Mouse (Mus musculus) CH12.LX (cell line): ENCODE results near the gene Spata31d1b. TPM values are rescaled to one million over a fixed set of nuclear protein-coding genes. Genes with fewer than 3 reads are reported as not detected.

ENCODE experiments used
- DNase-seq: peaks from one replicate; pipeline ENCODE4 v3.0.0-alpha.2; 2013; ENCODE audit errors: extremely low read depth
- H3K27ac ChIP-seq: 2 replicates; pipeline ENCODE4 v1.5.1; 2012; ENCODE audit warnings: low read depth, mild to moderate bottlenecking, control low read depth, moderate library complexity; ENCODE audit not compliant: insufficient read depth
- H3K27me3 ChIP-seq: replicated peaks from 2 replicates; pipeline ENCODE3; 2012; ENCODE audit warnings: inconsistent platforms
- H3K36me3 ChIP-seq, 2 experiments: replicated peaks in 1 of 2; 2 replicates each; pipeline versions ENCODE3 to v1.6.1; 2012; ENCODE audit warnings: inconsistent platforms in 1 of 2, low read length in 1 of 2, mild to moderate bottlenecking in 1 of 2, mixed read lengths in 1 of 2, moderate library complexity in 1 of 2; ENCODE audit not compliant: control insufficient read depth in 1 of 2, insufficient read depth in 1 of 2
- H3K4me1 ChIP-seq, 2 experiments: 2 replicates each; pipeline ENCODE4 v1.6.1; 2012; ENCODE audit warnings: inconsistent platforms in 1 of 2, moderate library complexity in 1 of 2; ENCODE audit not compliant: insufficient read depth in 2 of 2, control insufficient read depth in 1 of 2
- H3K4me2 ChIP-seq: 2 replicates; pipeline ENCODE4 v1.6.1; 2012; ENCODE audit warnings: low read depth, mild to moderate bottlenecking, control low read depth; ENCODE audit not compliant: poor library complexity, insufficient read depth, severe bottlenecking
- H3K4me3 ChIP-seq, 3 experiments: fragments of 150-350 bp in 1 of 3; sonication (generic) in 1 of 3; replicated peaks in 1 of 3; 2 replicates each; pipeline versions ENCODE3 to v1.5.1; 2011 to 2012; ENCODE audit warnings: low read depth in 2 of 3, low read length in 2 of 3, mild to moderate bottlenecking in 2 of 3, moderate library complexity in 2 of 3, control low read depth in 1 of 3, improper control_type of control experiment in 1 of 3, inconsistent platforms in 1 of 3, mixed read lengths in 1 of 3; ENCODE audit not compliant: poor library complexity in 1 of 3
- H3K79me2 ChIP-seq: replicated peaks from 2 replicates; pipeline ENCODE4 v1.6.1; 2012; ENCODE audit warnings: mild to moderate bottlenecking, moderate library complexity; ENCODE audit not compliant: control insufficient read depth, poor library complexity, insufficient read depth, severe bottlenecking; ENCODE audit errors: extremely low read depth
- H3K9ac ChIP-seq: 2 replicates; pipeline ENCODE4 v1.6.1; 2012; ENCODE audit warnings: low read depth, mild to moderate bottlenecking, control low read depth, moderate library complexity; ENCODE audit not compliant: insufficient read depth
- H3K9me3 ChIP-seq: replicated peaks from 2 replicates; pipeline ENCODE3; 2012; ENCODE audit warnings: low read length, inconsistent platforms, mixed read lengths
- EP300 ChIP-seq: IDR thresholded peaks from 2 replicates; pipeline ENCODE4 v1.6.1; 2011; ENCODE audit warnings: low read length, improper control_type of control experiment
- ETS1 ChIP-seq: conservative IDR thresholded peaks from 2 replicates; pipeline ENCODE4 v1.6.1; 2012; ENCODE audit warnings: low read depth, mild to moderate bottlenecking, inconsistent platforms, low read length, improper control_type of control experiment, moderate library complexity
- GABPA ChIP-seq: IDR thresholded peaks from 2 replicates; pipeline ENCODE4 v1.6.1; 2012; ENCODE audit warnings: low read depth, low read length, improper control_type of control experiment, inconsistent platforms; ENCODE audit not compliant: insufficient replicate concordance
- HCFC1 ChIP-seq: IDR thresholded peaks from 2 replicates; pipeline ENCODE4 v1.6.1; 2012; ENCODE audit warnings: low read depth, mild to moderate bottlenecking, inconsistent platforms, low read length, improper control_type of control experiment
- JUND ChIP-seq: conservative IDR thresholded peaks from 2 replicates; pipeline ENCODE4 v1.6.1; 2011; ENCODE audit warnings: low read depth, low read length, improper control_type of control experiment
- KAT2A ChIP-seq: IDR thresholded peaks from 2 replicates; pipeline ENCODE4 v1.6.1; 2012; ENCODE audit warnings: low read length, improper control_type of control experiment, inconsistent platforms; ENCODE audit not compliant: insufficient replicate concordance
- MEF2A ChIP-seq: IDR thresholded peaks from 2 replicates; pipeline ENCODE4 v1.6.1; 2014; ENCODE audit warnings: low read depth, mild to moderate bottlenecking, inconsistent platforms, low read length, improper control_type of control experiment, borderline replicate concordance
- MYC ChIP-seq: IDR thresholded peaks from 2 replicates; pipeline ENCODE4 v1.6.1; 2011; ENCODE audit warnings: low read depth, mild to moderate bottlenecking, improper control_type of control experiment, low read length
- NELFE ChIP-seq: IDR thresholded peaks from 2 replicates; pipeline ENCODE4 v1.6.1; 2011; ENCODE audit warnings: low read depth, low read length, improper control_type of control experiment
- POLR2A ChIP-seq: IDR thresholded peaks from 2 replicates; pipeline ENCODE4 v1.6.1; 2011; ENCODE audit warnings: low read depth, mild to moderate bottlenecking, improper control_type of control experiment, low read length
- RCOR1 ChIP-seq: conservative IDR thresholded peaks from 2 replicates; pipeline ENCODE4 v1.6.1; 2012; ENCODE audit warnings: low read depth, mild to moderate bottlenecking, inconsistent platforms, low read length, improper control_type of control experiment
- SMC3 ChIP-seq: IDR thresholded peaks from 2 replicates; pipeline ENCODE4 v1.6.1; 2011; ENCODE audit warnings: low read depth, low read length, improper control_type of control experiment
- ZC3H11A ChIP-seq: IDR thresholded peaks from 2 replicates; pipeline ENCODE4 v1.6.1; 2012; ENCODE audit warnings: low read depth, mild to moderate bottlenecking, inconsistent platforms, low read length, improper control_type of control experiment
- ZNF384 ChIP-seq: IDR thresholded peaks from 2 replicates; pipeline ENCODE4 v1.6.1; 2012; ENCODE audit warnings: low read depth, low read length, improper control_type of control experiment, inconsistent platforms
- dilution Hi-C: fragments of 300-500 bp; cut with MboI; formaldehyde crosslinking; loops from 2 replicates; pipeline ENCODE4 v1.14.3; 2020; ENCODE audit warnings: low sequenced_read_pairs; ENCODE audit not compliant: extremely low pct_unique_long_range_greater_than_20kb, extremely low pct_ligation_motif_present
- in situ Hi-C: fragments of 300-500 bp; cut with MboI; formaldehyde crosslinking; loops from 3 replicates; pipeline ENCODE4 v1.14.3; 2019; ENCODE audit warnings: low sequenced_read_pairs, low pct_ligation_motif_present, low pct_unique_long_range_greater_than_20kb, mixed read lengths
- polyA plus RNA-seq: library from polyadenylated mRNA; unstranded; fragments of >175 nt; gene quantifications from 2 replicates; pipeline ENCODE4 v1.2.1, GENCODE M21; 2012; ENCODE audit warnings: low read depth; ENCODE audit not compliant: insufficient read length
- total RNA-seq, 2 experiments: library from RNA; depleted of rRNA; stranded (reverse); fragments of 300-350 nt in 1 of 2; fragments of >200 nt in 1 of 2; gene quantifications; 2 replicates each; pipeline ENCODE4 v1.2.3; 2012 to 2014

The Spata31d1b gene
- total and polyA plus RNA-seq, 3 experiments: 0.09 to 0.30 (median 0.27) TPM

- Histone ChIP-seq H3K27me3 (no peaks in the 10 kb centered on the region), H3K4me1 (peaks cover 5 to 42% of the 10 kb centered on the region in 2 experiments; a peak in 3 of 4 replicates), H3K79me2 (no peaks in the 10 kb centered on the region), H3K9me3 (no peaks in the 10 kb centered on the region), H3K36me3 (peaks cover 0 to 18% of the 10 kb centered on the region in 2 experiments), H3K9ac (no peak overlapping the region), H3K4me2 (no peak overlapping the region), H3K4me3 (no peak overlapping the region), H3K27ac (no peak overlapping the region)
- no peak for TF ChIP-seq ZC3H11A
- TF ChIP-seq RCOR1: no peak
- no peak for TF ChIP-seq GABPA
- TF ChIP-seq JUND: no peak
- TF ChIP-seq MEF2A: no peak
- dilution Hi-C loops: no loop called here
- no peak for DNase-seq
- in situ Hi-C loops: no loop called here
These were observed 40.6 kb upstream of the Spata31d1b start for GRCm38 (mm10) chr13:59671521-59671920.

DNA sequence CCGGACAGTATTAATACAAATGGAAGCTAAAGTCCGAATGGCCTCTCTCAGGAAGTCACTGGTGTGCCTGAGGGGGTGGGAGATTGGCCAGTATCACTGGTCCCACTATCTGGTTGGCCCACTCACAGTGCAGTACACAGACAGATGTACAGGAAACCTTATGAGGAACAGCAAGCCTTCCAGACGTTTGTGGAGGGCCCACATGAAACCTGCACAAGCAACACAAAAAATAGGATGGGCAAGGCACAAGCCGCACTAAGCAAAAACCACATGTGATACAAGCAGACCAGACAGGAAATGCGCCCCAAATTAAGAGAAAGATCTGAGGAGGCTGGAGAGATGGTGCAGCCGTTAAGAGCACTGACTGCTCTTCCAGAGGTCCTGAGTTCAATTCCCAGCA is 39.8 kb upstream of the Spata31d1b start:
- TF ChIP-seq MYC (no peak), ZNF384 (no peak), ZC3H11A (no peak), EP300 (no peak), POLR2A (no peak), KAT2A (no peak), SMC3 (no peak)
- H3K36me3 ChIP-seq: peaks cover 0 to 14% of the 10 kb centered on the region in 2 experiments
- H3K4me3 ChIP-seq: no peak overlapping the region
- no peaks in the 10 kb centered on the region for H3K79me2 ChIP-seq
- peaks cover 5 to 40% of the 10 kb centered on the region in 2 experiments; a peak in 3 of 4 replicates for H3K4me1 ChIP-seq
- H3K27ac ChIP-seq: no peak overlapping the region
- no peaks in the 10 kb centered on the region for H3K27me3 ChIP-seq
- H3K9me3 ChIP-seq: no peaks in the 10 kb centered on the region
- dilution Hi-C loops: no loop called here
- no peak for DNase-seq
- H3K4me2 ChIP-seq: no peak overlapping the region
- in situ Hi-C loops: no loop called here
- no peak overlapping the region for H3K9ac ChIP-seq

DNA sequence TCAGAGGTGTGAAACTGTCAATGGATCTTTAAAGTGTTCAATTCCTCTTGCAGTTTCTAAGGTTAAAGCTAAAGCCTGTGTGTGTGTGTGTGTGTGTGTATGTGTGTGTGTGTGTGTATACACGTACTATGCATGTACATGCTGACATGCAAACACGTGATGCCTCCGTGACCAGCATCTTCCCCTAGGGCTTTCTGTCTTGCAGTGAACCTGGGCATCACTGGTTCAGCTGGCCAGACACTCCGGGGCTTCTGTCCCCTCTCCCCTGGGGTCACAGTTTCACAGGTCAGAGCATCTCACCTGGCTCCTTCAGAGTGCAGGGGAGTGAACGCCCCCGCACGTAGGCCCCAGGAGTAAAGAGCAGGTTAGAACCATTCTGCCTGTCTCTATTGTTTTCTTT is 38.5 kb upstream of the Spata31d1b start:
- no peak for DNase-seq
- peaks cover 5 to 35% of the 10 kb centered on the region in 2 experiments; a peak in 3 of 4 replicates for H3K4me1 ChIP-seq
- TF ChIP-seq NELFE (no peak), RCOR1 (no peak), ETS1 (no peak), HCFC1 (no peak), POLR2A (no peak)
- no peaks in the 10 kb centered on the region for H3K79me2 ChIP-seq
- H3K9ac ChIP-seq: no peak overlapping the region
- H3K4me2 ChIP-seq: no peak overlapping the region
- H3K27me3 ChIP-seq: no peaks in the 10 kb centered on the region
- in situ Hi-C loops: no loop called here
- dilution Hi-C loops: no loop called here
- no peaks in the 10 kb centered on the region for H3K9me3 ChIP-seq
- H3K36me3 ChIP-seq: peaks cover 0 to 11% of the 10 kb centered on the region in 2 experiments
- no peak overlapping the region for H3K4me3 ChIP-seq
- H3K27ac ChIP-seq: no peak overlapping the region
